Mouse (Mus musculus) neural tube, embryonic 11.5 days (tissue): ENCODE results near the gene Akp3. TPM values are rescaled to one million over a fixed set of nuclear protein-coding genes. Genes with fewer than 3 reads are reported as not detected.

Source experiments
- ATAC-seq: fragments of 200-750 bp; cut with Nextera tagmentation; 2 replicates; pipeline ENCODE4 v1.8.0; 2017; ENCODE audit warnings: moderate number of reproducible peaks, mild to moderate bottlenecking, moderate TSS enrichment, moderate library complexity; ENCODE audit not compliant: insufficient read depth, low FRiP score, low TSS enrichment
- DNase-seq: peaks from one replicate; pipeline ENCODE4 v3.0.0-alpha.2; 2015; ENCODE audit warnings: low spot score
- H3K27ac ChIP-seq: fragments of 300-500 bp; sonication (generic); 2 replicates; pipeline ENCODE4 v1.5.1; 2014; ENCODE audit warnings: low read depth, mild to moderate bottlenecking, low read length
- H3K27me3 ChIP-seq: fragments of 300-500 bp; sonication (generic); 2 replicates; pipeline ENCODE4 v1.6.1; 2014; ENCODE audit warnings: mild to moderate bottlenecking, low read length, mixed read lengths; ENCODE audit not compliant: control insufficient read depth, insufficient read depth
- H3K36me3 ChIP-seq: fragments of 300-500 bp; sonication (generic); 2 replicates; pipeline ENCODE4 v1.6.1; 2014; ENCODE audit warnings: mild to moderate bottlenecking, low read length, moderate library complexity, mixed read lengths; ENCODE audit not compliant: control insufficient read depth, insufficient read depth
- H3K4me1 ChIP-seq: fragments of 300-500 bp; sonication (generic); 2 replicates; pipeline ENCODE4 v1.6.1; 2014; ENCODE audit warnings: low read length, mixed read lengths; ENCODE audit not compliant: control insufficient read depth, insufficient read depth
- H3K4me2 ChIP-seq: fragments of 300-500 bp; sonication (generic); 2 replicates; pipeline ENCODE4 v1.6.1; 2014; ENCODE audit warnings: low read depth, mild to moderate bottlenecking, moderate library complexity
- H3K4me3 ChIP-seq: fragments of 300-500 bp; sonication (generic); 2 replicates; pipeline ENCODE4 v1.5.1; 2014; ENCODE audit warnings: low read depth, low read length
- H3K9ac ChIP-seq: fragments of 300-500 bp; sonication (generic); 2 replicates; pipeline ENCODE4 v1.6.1; 2014; ENCODE audit warnings: mild to moderate bottlenecking, low read length
- H3K9me3 ChIP-seq: fragments of 300-500 bp; sonication (generic); 2 replicates; pipeline ENCODE4 v1.6.1; 2016; ENCODE audit warnings: low read length; ENCODE audit not compliant: control insufficient read depth
- WGBS: fragments of 180-500 bp; shearing (Covaris S2); extraction: QIAGEN DNeasy Blood & Tissue Kit; methylation state at CpG from one replicate; pipeline ENCODE4 v1.1.7; 2014; 5-methylcytosine and 5-hydroxymethylcytosine counted together
- polyA plus RNA-seq: library from polyadenylated mRNA; unstranded; fragments of >200 nt; fragmentation: Nextera tagmentation; extraction: Ambion mirVana; gene quantifications from 2 replicates; pipeline ENCODE4 v1.2.1, GENCODE M21; 2014

Gene Akp3
- not detected in 2 replicates for polyA plus RNA-seq

- DNase-seq (no peak), ATAC-seq (no peak)
- Histone ChIP-seq H3K27ac (no peak within 1 kb of the TSS), H3K4me1 (no peaks in the 10 kb centered on the region), H3K36me3 (no peaks in the 10 kb centered on the region), H3K4me2 (no peak within 1 kb of the TSS), H3K9ac (no peak within 1 kb of the TSS), H3K4me3 (no peak within 1 kb of the TSS), H3K9me3 (no peaks in the 10 kb centered on the region), H3K27me3 (peaks cover 20% of the 10 kb centered on the region)
- WGBS, result 55% methylated on average over 6 of the region's 6 CpGs
These were observed at the start of gene Akp3 for GRCm38 (mm10) chr1:87124673-87125072. Gene Akp3, plus strand, starts transcription at chr1:87124973.

- no peak overlapping the region for H3K27ac ChIP-seq
- 79% methylated on average over 4 of the region's 4 CpGs for WGBS
- H3K27me3 ChIP-seq, result no peaks in the 10 kb centered on the region
- no peaks in the 10 kb centered on the region for H3K36me3 ChIP-seq
- H3K4me3 ChIP-seq, result no peak overlapping the region
- H3K4me1 ChIP-seq, result no peaks in the 10 kb centered on the region
- H3K9ac ChIP-seq, result no peak overlapping the region
- DNase-seq (no peak), ATAC-seq (no peak)
- H3K4me2 ChIP-seq, result no peak overlapping the region
- no peaks in the 10 kb centered on the region for H3K9me3 ChIP-seq
These were observed 38.6 kb upstream of the Akp3 start for GRCm38 (mm10) chr1:87086196-87086595.

- no peaks in the 10 kb centered on the region for H3K27me3 ChIP-seq
- H3K4me1 ChIP-seq, result no peaks in the 10 kb centered on the region
- ATAC-seq, result no peak
- H3K27ac ChIP-seq, result no peak overlapping the region
- no peaks in the 10 kb centered on the region for H3K36me3 ChIP-seq
- no peak for DNase-seq
- no peak overlapping the region for H3K4me3 ChIP-seq
- no peak overlapping the region for H3K4me2 ChIP-seq
- no peaks in the 10 kb centered on the region for H3K9me3 ChIP-seq
- H3K9ac ChIP-seq, result no peak overlapping the region
- 70% methylated on average over 17 of the region's 17 CpGs for WGBS
These were observed 37.8 kb upstream of the Akp3 start for GRCm38 (mm10) chr1:87086964-87087363.

GRCm38 (mm10) chr1:87089251-87089650 is 35.5 kb upstream of the Akp3 start:
- Histone ChIP-seq H3K4me2 (no peak overlapping the region), H3K27ac (no peak overlapping the region), H3K4me1 (no peaks in the 10 kb centered on the region), H3K4me3 (no peak overlapping the region), H3K9me3 (no peaks in the 10 kb centered on the region), H3K9ac (no peak overlapping the region), H3K36me3 (no peaks in the 10 kb centered on the region), H3K27me3 (no peaks in the 10 kb centered on the region)
- DNase-seq (no peak), ATAC-seq (no peak)
- WGBS, result 85% methylated on average over 11 of the region's 11 CpGs

GRCm38 (mm10) chr1:87089828-87090227 is 34.9 kb upstream of the Akp3 start, which contains the start of gene Alppl2:
Gene Alppl2, minus strand, starts transcription at chr1:87089928.
- DNase-seq (no peak), ATAC-seq (no peak)
- H3K27me3 ChIP-seq, result no peaks in the 10 kb centered on the region
- H3K27ac ChIP-seq, result no peak within 1 kb of the TSS
- H3K9me3 ChIP-seq, result no peaks in the 10 kb centered on the region
- no peaks in the 10 kb centered on the region for H3K36me3 ChIP-seq
- H3K4me1 ChIP-seq, result no peaks in the 10 kb centered on the region
- H3K9ac ChIP-seq, result no peak within 1 kb of the TSS
- WGBS, result 78% methylated on average over 4 of the region's 4 CpGs
- H3K4me3 ChIP-seq, result no peak within 1 kb of the TSS
- no peak within 1 kb of the TSS for H3K4me2 ChIP-seq

GRCm38 (mm10) chr1:87095642-87096041 is 29.1 kb upstream of the Akp3 start:
- H3K36me3 ChIP-seq, result no peaks in the 10 kb centered on the region
- no peak overlapping the region for H3K4me3 ChIP-seq
- H3K4me2 ChIP-seq, result no peak overlapping the region
- 83% methylated on average over 8 of the region's 8 CpGs for WGBS
- no peaks in the 10 kb centered on the region for H3K4me1 ChIP-seq
- no peak overlapping the region for H3K9ac ChIP-seq
- no peak for ATAC-seq
- no peaks in the 10 kb centered on the region for H3K9me3 ChIP-seq
- 0 out of 2 replicates have a peak, but pooled peaks cover 2% of the 10 kb centered on the region for H3K27me3 ChIP-seq
- DNase-seq, result no peak
- H3K27ac ChIP-seq, result no peak overlapping the region

GRCm38 (mm10) chr1:87098358-87098975 is 26.3 kb upstream of the Akp3 start:
- Histone ChIP-seq H3K27ac (no peak overlapping the region), H3K4me1 (no peaks in the 10 kb centered on the region), H3K4me2 (no peak overlapping the region), H3K36me3 (no peaks in the 10 kb centered on the region), H3K4me3 (no peak overlapping the region), H3K9me3 (no peaks in the 10 kb centered on the region), H3K27me3 (0 out of 2 replicates have a peak, but pooled peaks cover 2% of the 10 kb centered on the region), H3K9ac (0 out of 2 replicates have a peak overlapping the region, but pooled peaks have one; percentile 18)
- WGBS, result 15% methylated on average over 29 of the region's 30 CpGs
- peak; percentile 76 for ATAC-seq
- peak; percentile 80 for DNase-seq

GRCm38 (mm10) chr1:87101411-87101810 is 23.4 kb upstream of the Akp3 start, which contains the start of gene Alpi:
Gene Alpi, minus strand, starts transcription at chr1:87101606.
- H3K27ac ChIP-seq, result no peak within 1 kb of the TSS
- no peaks in the 10 kb centered on the region for H3K36me3 ChIP-seq
- no peaks in the 10 kb centered on the region for H3K4me1 ChIP-seq
- ATAC-seq (no peak), DNase-seq (no peak)
- no peak within 1 kb of the TSS for H3K9ac ChIP-seq
- no peak within 1 kb of the TSS for H3K4me2 ChIP-seq
- H3K4me3 ChIP-seq, result no peak within 1 kb of the TSS
- WGBS, result 81% methylated on average over 1 of the region's 1 CpGs
- no peaks in the 10 kb centered on the region for H3K9me3 ChIP-seq
- H3K27me3 ChIP-seq, result 0 out of 2 replicates have a peak, but pooled peaks cover 2% of the 10 kb centered on the region

GRCm38 (mm10) chr1:87102114-87102513 is 22.7 kb upstream of the Akp3 start:
- Histone ChIP-seq H3K36me3 (no peaks in the 10 kb centered on the region), H3K9me3 (no peaks in the 10 kb centered on the region), H3K27me3 (0 out of 2 replicates have a peak, but pooled peaks cover 2% of the 10 kb centered on the region), H3K4me3 (no peak overlapping the region), H3K9ac (no peak overlapping the region), H3K4me2 (no peak overlapping the region), H3K4me1 (no peaks in the 10 kb centered on the region), H3K27ac (no peak overlapping the region)
- no peak for DNase-seq
- WGBS, result 84% methylated on average over 3 of the region's 3 CpGs
- ATAC-seq, result no peak
